Mouse (Mus musculus): Measurements from ENCODE around the gene Fcor.

The Fcor gene

GRCm38 (mm10) chr8:3671980-3672491 is at the start of gene Fcor:
Gene Fcor (minus strand): TSS chr8:3672362.
- DNase-seq: peak; percentile 88

- no peak for DNase-seq
These were observed 48.9 kb upstream of the Fcor start for GRCm38 (mm10) chr8:3721041-3721440.

- no peak for DNase-seq
These were observed 48.4 kb upstream of the Fcor start, which contains the start of gene Clec4g for GRCm38 (mm10) chr8:3720551-3720950. Gene Clec4g (minus strand): TSS chr8:3720651.

- DNase-seq: peak; percentile 66
These were observed 46.4 kb upstream of the Fcor start for GRCm38 (mm10) chr8:3718559-3718958.

GRCm38 (mm10) chr8:3717321-3717954 is 45.3 kb upstream of the Fcor start:
- no peak for DNase-seq

- DNase-seq: no peak
These were observed 39.5 kb upstream of the Fcor start for GRCm38 (mm10) chr8:3711646-3712045.

GRCm38 (mm10) chr8:3710312-3710711 is 38.1 kb upstream of the Fcor start:
- DNase-seq: no peak

GRCm38 (mm10) chr8:3707611-3708010 is 35.4 kb upstream of the Fcor start:
- no peak for DNase-seq

- peak; percentile 40 for DNase-seq
These were observed 33.5 kb upstream of the Fcor start for GRCm38 (mm10) chr8:3705711-3706110.

- DNase-seq: no peak
These were observed 29.3 kb upstream of the Fcor start for GRCm38 (mm10) chr8:3701491-3701890.

GRCm38 (mm10) chr8:3694121-3694520 is 22.0 kb upstream of the Fcor start, which contains the start of gene Fcer2a:
Gene Fcer2a (minus strand): TSS chr8:3694175.
- DNase-seq: no peak

- no peak for DNase-seq
These were observed 18.6 kb upstream of the Fcor start for GRCm38 (mm10) chr8:3690774-3691173.

- no peak for DNase-seq
These were observed 15.4 kb upstream of the Fcor start for GRCm38 (mm10) chr8:3687537-3687936.

- no peak for DNase-seq
These were observed 13.3 kb upstream of the Fcor start for GRCm38 (mm10) chr8:3685422-3685821.

- DNase-seq: no peak
These were observed 12.4 kb upstream of the Fcor start for GRCm38 (mm10) chr8:3684530-3684929.

GRCm38 (mm10) chr8:3683408-3684176 is 11.4 kb upstream of the Fcor start:
- no peak for DNase-seq

- DNase-seq: no peak
These were observed 10.3 kb upstream of the Fcor start for GRCm38 (mm10) chr8:3682435-3682834.

GRCm38 (mm10) chr8:3679656-3680055 is 7.5 kb upstream of the Fcor start:
- DNase-seq: no peak

GRCm38 (mm10) chr8:3679236-3679635 is 7.1 kb upstream of the Fcor start:
- no peak for DNase-seq

- no peak for DNase-seq
These were observed 6.7 kb upstream of the Fcor start for GRCm38 (mm10) chr8:3678831-3679230.

GRCm38 (mm10) chr8:3676993-3677579 is 4.9 kb upstream of the Fcor start:
- DNase-seq: no peak

- peak; percentile 95 for DNase-seq
These were observed 4.2 kb upstream of the Fcor start, which contains the start of gene Trappc5 for GRCm38 (mm10) chr8:3676131-3676992. Gene Trappc5 (plus strand): TSS chr8:3676299.

- no peak for DNase-seq
These were observed 2.5 kb upstream of the Fcor start for GRCm38 (mm10) chr8:3674671-3675070.
